Mouse (Mus musculus): ENCODE measurements at regions not wholly inside any gene's neighbourhood (a gene's known extent, or its start where the extent isn't known, plus 50 kb on each side); places are given as distances from the start of the nearest gene placed in this dataset.

- no peak overlapping the region for H3K9ac ChIP-seq (ENCODE audit: control insufficient read depth, low read depth, low read length, poor library complexity, severe bottlenecking)
- H3K4me1 ChIP-seq (ENCODE audit: control insufficient read depth in 1 of 2, insufficient read depth in 2 of 2, low read length in 2 of 2), result no peaks in the 10 kb centered on the region
- no peaks in the 10 kb centered on the region for H3K79me2 ChIP-seq (ENCODE audit: control insufficient read depth, insufficient read depth, low read length, poor library complexity)
- no peak overlapping the region for H3K27ac ChIP-seq (ENCODE audit: control insufficient read depth, low read depth, low read length)
- H3K9me3 ChIP-seq (replicated peaks; ENCODE audit: insufficient read depth, low read length), result no peaks in the 10 kb centered on the region
- H3K4me3 ChIP-seq (ENCODE audit: control insufficient read depth in 1 of 2, insufficient read depth in 1 of 2, low read depth in 2 of 2, low read length in 2 of 2), result no peak overlapping the region
- TF ChIP-seq NELFE (IDR thresholded peaks at IDR 0.05; ENCODE audit: low read depth, low read length), result no peak
- TF ChIP-seq E2F4 (IDR thresholded peaks at IDR 0.05; ENCODE audit: borderline replicate concordance, low read depth, low read length), result no peak
- no peak for TF ChIP-seq TCF12 (IDR thresholded peaks at IDR 0.05; ENCODE audit: low read depth, low read length)
- no peak for TF ChIP-seq CTCF (IDR thresholded peaks at IDR 0.05 in 2 of 3, conservative IDR thresholded peaks at IDR 0.05 in 1 of 3; ENCODE audit: control insufficient read depth in 1 of 3, insufficient read depth in 1 of 3, low read depth in 2 of 3, low read length in 3 of 3, poor library complexity in 1 of 3, severe bottlenecking in 1 of 3)
- no peak for TF ChIP-seq UBTF (IDR thresholded peaks at IDR 0.05; ENCODE audit: borderline replicate concordance, insufficient read depth, low read depth, low read length)
- TF ChIP-seq CHD1 (IDR thresholded peaks at IDR 0.05; ENCODE audit: low read depth, low read length), result no peak
- no peak for TF ChIP-seq SIN3A (IDR thresholded peaks at IDR 0.05; ENCODE audit: low read length)
- no peak for TF ChIP-seq SMC3 (IDR thresholded peaks at IDR 0.05; ENCODE audit: low read depth, low read length)
- no peak for TF ChIP-seq GABPA (IDR thresholded peaks at IDR 0.05; ENCODE audit: low read depth, low read length)
- no peak for TF ChIP-seq ZC3H11A (IDR thresholded peaks at IDR 0.05; ENCODE audit: low read depth, low read length)
- no peak for TF ChIP-seq ZNF384 (IDR thresholded peaks at IDR 0.05; ENCODE audit: low read depth, low read length)
- TF ChIP-seq TAL1 (IDR thresholded peaks at IDR 0.05; ENCODE audit: low read length), result no peak
- TF ChIP-seq RAD21 (IDR thresholded peaks at IDR 0.05; ENCODE audit: low read depth, low read length), result no peak
- no peaks in the 10 kb centered on the region for H3K27me3 ChIP-seq (ENCODE audit: control insufficient read depth in 1 of 2, insufficient read depth in 2 of 2, low read length in 2 of 2)
- DNase-seq (ENCODE audit: low read depth, low spot score), result no peak
- H3K36me3 ChIP-seq (ENCODE audit: control insufficient read depth in 1 of 2, insufficient read depth in 2 of 2, low read length in 2 of 2), result no peaks in the 10 kb centered on the region
Measured at GRCm38 (mm10) chr6:49588677-49589076, 193.3 kb downstream of the Stk31 start.

GRCm38 (mm10) chr6:49590927-49591631 is 195.7 kb downstream of the Stk31 start:
- Histone ChIP-seq H3K4me3 (ENCODE audit: control insufficient read depth in 1 of 2, insufficient read depth in 1 of 2, low read depth in 2 of 2, low read length in 2 of 2) (no peak overlapping the region), H3K36me3 (ENCODE audit: control insufficient read depth in 1 of 2, insufficient read depth in 2 of 2, low read length in 2 of 2) (no peaks in the 10 kb centered on the region), H3K4me1 (ENCODE audit: control insufficient read depth in 1 of 2, insufficient read depth in 2 of 2, low read length in 2 of 2) (no peaks in the 10 kb centered on the region), H3K79me2 (ENCODE audit: control insufficient read depth, insufficient read depth, low read length, poor library complexity) (no peaks in the 10 kb centered on the region), H3K9ac (ENCODE audit: control insufficient read depth, low read depth, low read length, poor library complexity, severe bottlenecking) (no peak overlapping the region), H3K9me3 (replicated peaks; ENCODE audit: insufficient read depth, low read length) (no peaks in the 10 kb centered on the region), H3K27me3 (ENCODE audit: control insufficient read depth in 1 of 2, insufficient read depth in 2 of 2, low read length in 2 of 2) (no peaks in the 10 kb centered on the region), H3K27ac (ENCODE audit: control insufficient read depth, low read depth, low read length) (no peak overlapping the region)
- no peak for TF ChIP-seq EP300 (IDR thresholded peaks at IDR 0.05; ENCODE audit: low read depth in 1 of 2, low read length in 2 of 2)
- TF ChIP-seq KAT2A (conservative IDR thresholded peaks at IDR 0.05; ENCODE audit: low read depth, low read length), result no peak
- no peak for TF ChIP-seq CHD1 (IDR thresholded peaks at IDR 0.05; ENCODE audit: low read depth, low read length)
- no peak for TF ChIP-seq GATA1 (IDR thresholded peaks at IDR 0.05; ENCODE audit: low read depth, low read length)
- no peak for TF ChIP-seq TAL1 (IDR thresholded peaks at IDR 0.05; ENCODE audit: low read length)
- no peak for TF ChIP-seq ZKSCAN1 (IDR thresholded peaks at IDR 0.05; ENCODE audit: low read depth, low read length)
- TF ChIP-seq CHD2 (IDR thresholded peaks at IDR 0.05; ENCODE audit: low read length), result no peak
- TF ChIP-seq MEF2A (IDR thresholded peaks at IDR 0.05; ENCODE audit: extremely low read depth, insufficient replicate concordance, low read depth, low read length, poor library complexity, severe bottlenecking), result no peak
- no peak for TF ChIP-seq POLR2AphosphoS5 (IDR thresholded peaks at IDR 0.05; ENCODE audit: borderline replicate concordance, low read depth, low read length)
- no peak for DNase-seq (ENCODE audit: low read depth, low spot score)

All from MEL (cell line).